Mouse (Mus musculus) heart, adult 9 months (tissue): ENCODE results near the gene Gprc5d.
A peak's percentile ranks its signal among the peaks of the same experiment; 100 is the strongest.

ENCODE experiments used
- DNase-seq, 2 experiments: peaks; one replicate each; pipeline ENCODE4 v3.0.0; 2022; ENCODE audit warnings: low spot score in 2 of 2

Gprc5d gene

GRCm38 (mm10) chr6:135069856-135070255 lies 48.2 kb downstream of the Gprc5d start:
- no peak for DNase-seq

GRCm38 (mm10) chr6:135068221-135068620 lies 49.9 kb downstream of the Gprc5d start:
- DNase-seq: no peak

GRCm38 (mm10) chr6:135066795-135067445 lies 51.2 kb downstream of the Gprc5d start:
- DNase-seq: no peak

GRCm38 (mm10) chr6:135065236-135065957 lies 52.7 kb downstream of the Gprc5d start, which contains the start of gene Gprc5a:
Gene Gprc5a (plus strand): TSS chr6:135065651.
- peak; percentile 49 to 57 for DNase-seq

GRCm38 (mm10) chr6:135064621-135065020 lies 53.5 kb downstream of the Gprc5d start:
- DNase-seq: no peak

- DNase-seq: no peak
Measured at GRCm38 (mm10) chr6:135060728-135061127, 57.4 kb downstream of the Gprc5d start.
